Mouse (Mus musculus) ES-Bruce4 (cell line): ENCODE measurements around the gene Cyb5r4. TPM values are rescaled to one million over a fixed set of nuclear protein-coding genes. Genes with fewer than 3 reads are reported as not detected.

Experiments used
- H3K27ac ChIP-seq: 2 replicates; pipeline ENCODE4 v1.5.1; 2012; ENCODE audit warnings: low read length, inconsistent platforms; ENCODE audit not compliant: insufficient read depth
- H3K27me3 ChIP-seq: 2 replicates; pipeline ENCODE4 v1.6.1; 2012; ENCODE audit warnings: mild to moderate bottlenecking, low read length, inconsistent platforms; ENCODE audit not compliant: control insufficient read depth, poor library complexity, insufficient read depth, severe bottlenecking
- H3K36me3 ChIP-seq: 2 replicates; pipeline ENCODE4 v1.6.1; 2012; ENCODE audit warnings: inconsistent platforms, mild to moderate bottlenecking, low read length, moderate library complexity; ENCODE audit not compliant: control insufficient read depth, poor library complexity, insufficient read depth, severe bottlenecking
- H3K4me1 ChIP-seq: one replicate; pipeline ENCODE4 v1.8.1; 2011; ENCODE audit warnings: low read length; ENCODE audit not compliant: control insufficient read depth, insufficient read depth
- H3K4me3 ChIP-seq: 2 replicates; pipeline ENCODE4 v1.5.1; 2011; ENCODE audit warnings: low read depth, mild to moderate bottlenecking, low read length
- H3K9ac ChIP-seq: 2 replicates; pipeline ENCODE4 v1.6.1; 2012; ENCODE audit warnings: low read depth, mild to moderate bottlenecking, inconsistent platforms; ENCODE audit not compliant: poor library complexity, severe bottlenecking
- H3K9me3 ChIP-seq: replicated peaks from 2 replicates; pipeline ENCODE4 v1.6.1; 2012; ENCODE audit warnings: mild to moderate bottlenecking, low read length, inconsistent platforms; ENCODE audit not compliant: control insufficient read depth, poor library complexity, insufficient read depth, severe bottlenecking
- CTCF ChIP-seq: IDR thresholded peaks from one replicate; pipeline ENCODE4 v1.8.1; 2011; ENCODE audit warnings: low read depth, low read length
- EP300 ChIP-seq: IDR thresholded peaks from 2 replicates; pipeline ENCODE4 v1.6.1; 2011; ENCODE audit warnings: low read depth, low read length; ENCODE audit not compliant: insufficient read depth
- POLR2A ChIP-seq: IDR thresholded peaks from one replicate; pipeline ENCODE4 v1.8.1; 2011; ENCODE audit warnings: low read length; ENCODE audit not compliant: insufficient read depth
- polyA plus RNA-seq: library from polyadenylated mRNA; stranded (reverse); fragments of >200 nt; gene quantifications from 2 replicates; pipeline ENCODE4 v1.2.4, GENCODE M21; 2011; ENCODE audit warnings: low read depth; ENCODE audit not compliant: missing spikeins, insufficient read depth, insufficient read length

Cyb5r4 gene
- polyA plus RNA-seq, 1 experiment: 51.0 TPM

GRCm38 (mm10) chr9:87077919-87078318 is 56.1 kb downstream of the Cyb5r4 start:
- Histone ChIP-seq H3K4me1 (no peaks in the 10 kb centered on the region), H3K27ac (no peak overlapping the region), H3K36me3 (no peaks in the 10 kb centered on the region), H3K9ac (no peak overlapping the region), H3K27me3 (no peaks in the 10 kb centered on the region), H3K9me3 (no peaks in the 10 kb centered on the region), H3K4me3 (no peak overlapping the region)
- TF ChIP-seq POLR2A: no peak

- Histone ChIP-seq H3K9me3 (no peaks in the 10 kb centered on the region), H3K4me3 (no peak overlapping the region), H3K9ac (no peak overlapping the region), H3K27ac (no peak overlapping the region), H3K4me1 (no peaks in the 10 kb centered on the region), H3K27me3 (no peaks in the 10 kb centered on the region), H3K36me3 (no peaks in the 10 kb centered on the region)
- TF ChIP-seq POLR2A (no peak), CTCF (no peak), EP300 (no peak)
These were observed 57.7 kb downstream of the Cyb5r4 start for GRCm38 (mm10) chr9:87079511-87079910.

- no peaks in the 10 kb centered on the region for H3K4me1 ChIP-seq
- no peak overlapping the region for H3K27ac ChIP-seq
- no peak overlapping the region for H3K9ac ChIP-seq
- H3K36me3 ChIP-seq: no peaks in the 10 kb centered on the region
- H3K27me3 ChIP-seq: no peaks in the 10 kb centered on the region
- no peak for TF ChIP-seq EP300
- no peak for TF ChIP-seq POLR2A
- no peak for TF ChIP-seq CTCF
- no peaks in the 10 kb centered on the region for H3K9me3 ChIP-seq
- no peak overlapping the region for H3K4me3 ChIP-seq
These were observed 65.2 kb downstream of the Cyb5r4 start for GRCm38 (mm10) chr9:87086991-87087390.

GRCm38 (mm10) chr9:87097989-87098388 is 76.2 kb downstream of the Cyb5r4 start:
- H3K9me3 ChIP-seq: no peaks in the 10 kb centered on the region
- no peaks in the 10 kb centered on the region for H3K36me3 ChIP-seq
- no peak overlapping the region for H3K9ac ChIP-seq
- H3K27me3 ChIP-seq: no peaks in the 10 kb centered on the region
- TF ChIP-seq POLR2A (no peak), EP300 (no peak), CTCF (no peak)
- no peak overlapping the region for H3K27ac ChIP-seq
- no peak overlapping the region for H3K4me3 ChIP-seq
- H3K4me1 ChIP-seq: no peaks in the 10 kb centered on the region

GRCm38 (mm10) chr9:87115019-87115418 is 93.2 kb downstream of the Cyb5r4 start:
- H3K9me3 ChIP-seq: no peaks in the 10 kb centered on the region
- H3K27me3 ChIP-seq: no peaks in the 10 kb centered on the region
- TF ChIP-seq EP300: no peak
- no peak for TF ChIP-seq CTCF
- TF ChIP-seq POLR2A: no peak
- no peak overlapping the region for H3K27ac ChIP-seq
- H3K9ac ChIP-seq: no peak overlapping the region
- no peaks in the 10 kb centered on the region for H3K4me1 ChIP-seq
- H3K4me3 ChIP-seq: no peak overlapping the region
- H3K36me3 ChIP-seq: no peaks in the 10 kb centered on the region

GRCm38 (mm10) chr9:87115456-87115931 is 93.7 kb downstream of the Cyb5r4 start:
- no peaks in the 10 kb centered on the region for H3K4me1 ChIP-seq
- no peaks in the 10 kb centered on the region for H3K36me3 ChIP-seq
- no peak overlapping the region for H3K4me3 ChIP-seq
- no peak overlapping the region for H3K9ac ChIP-seq
- H3K27ac ChIP-seq: no peak overlapping the region
- H3K27me3 ChIP-seq: no peaks in the 10 kb centered on the region
- TF ChIP-seq EP300: no peak
- no peak for TF ChIP-seq POLR2A
- TF ChIP-seq CTCF: no peak
- H3K9me3 ChIP-seq: no peaks in the 10 kb centered on the region
